Mouse (Mus musculus) forebrain, postnatal 0 days (tissue): Measurements from ENCODE around the gene Acyp2. TPM values are rescaled to one million over a fixed set of nuclear protein-coding genes. Genes with fewer than 3 reads are reported as not detected.

ENCODE experiments used
- ATAC-seq: fragments of 200-750 bp; cut with Nextera tagmentation; 2 replicates; pipeline ENCODE4 v1.8.0; 2017; ENCODE audit warnings: mild to moderate bottlenecking, moderate library complexity
- DNase-seq: peaks from one replicate; pipeline ENCODE4 v3.0.0-alpha.2; 2015
- H3K27ac ChIP-seq: fragments of 300-500 bp; sonication (generic); 2 replicates; pipeline ENCODE4 v1.5.1; 2014; ENCODE audit warnings: low read depth, mild to moderate bottlenecking, antibody characterized with exemption, low read length, moderate library complexity, mixed read lengths
- H3K27me3 ChIP-seq: fragments of 300-500 bp; sonication (generic); 2 replicates; pipeline ENCODE4 v1.6.1; 2014; ENCODE audit warnings: mild to moderate bottlenecking, low read length, mixed read lengths; ENCODE audit not compliant: insufficient read depth
- H3K36me3 ChIP-seq: fragments of 300-500 bp; sonication (generic); 2 replicates; pipeline ENCODE4 v1.6.1; 2014; ENCODE audit warnings: mild to moderate bottlenecking, moderate library complexity; ENCODE audit not compliant: insufficient read depth
- H3K4me1 ChIP-seq: fragments of 300-500 bp; sonication (generic); 2 replicates; pipeline ENCODE4 v1.6.1; 2014; ENCODE audit warnings: antibody characterized with exemption; ENCODE audit not compliant: insufficient read depth
- H3K4me2 ChIP-seq: fragments of 300-500 bp; sonication (generic); 2 replicates; pipeline ENCODE4 v1.6.1; 2014; ENCODE audit warnings: low read depth, mild to moderate bottlenecking, moderate library complexity
- H3K4me3 ChIP-seq: fragments of 300-500 bp; sonication (generic); 2 replicates; pipeline ENCODE4 v1.5.1; 2014; ENCODE audit warnings: low read depth, low read length, mixed read lengths
- H3K9ac ChIP-seq: fragments of 300-500 bp; sonication (generic); 2 replicates; pipeline ENCODE4 v1.6.1; 2014; ENCODE audit warnings: mild to moderate bottlenecking
- H3K9me3 ChIP-seq: fragments of 300-500 bp; sonication (generic); 2 replicates; pipeline ENCODE4 v1.6.1; 2016; ENCODE audit warnings: low read length
- CTCF ChIP-seq: sonication (generic); IDR thresholded peaks from 2 replicates; pipeline ENCODE4 v1.5.1; 2016; ENCODE audit warnings: antibody characterized with exemption, control low read depth, low read depth
- whole genome bisulfite sequencing: fragments of 180-500 bp; shearing (Covaris S2); extraction: QIAGEN DNeasy Blood & Tissue Kit; methylation state at CpG from one replicate; pipeline ENCODE4 v1.1.7; 2014; 5-methylcytosine and 5-hydroxymethylcytosine counted together
- polyA plus RNA-seq: library from polyadenylated mRNA; unstranded; fragments of >200 nt; fragmentation: Nextera tagmentation; extraction: Ambion mirVana; gene quantifications from 2 replicates; pipeline ENCODE4 v1.2.1, GENCODE M21; 2015
- total RNA-seq: library from RNA; depleted of rRNA; stranded (reverse); fragments of >200 nt; gene quantifications from 2 replicates; pipeline ENCODE4 v1.2.3, GENCODE M21; 2014

Acyp2 gene
- total and polyA plus RNA-seq, 2 experiments from 2014 or later: 14.0 to 28.4 TPM

GRCm38 (mm10) chr11:30617571-30618097 is 31.8 kb downstream of the Acyp2 start:
- no peak for ATAC-seq
- Histone ChIP-seq H3K27me3 (no peaks in the 10 kb centered on the region), H3K27ac (no peak overlapping the region), H3K36me3 (no peaks in the 10 kb centered on the region), H3K4me3 (no peak overlapping the region), H3K9me3 (no peaks in the 10 kb centered on the region), H3K4me2 (no peak overlapping the region), H3K9ac (no peak overlapping the region), H3K4me1 (no peaks in the 10 kb centered on the region)
- no peak for DNase-seq
- WGBS: 41% methylated on average over 2 of the region's 2 CpGs
- no peak for TF ChIP-seq CTCF

GRCm38 (mm10) chr11:30615977-30616376 is 33.4 kb downstream of the Acyp2 start:
- no peak for TF ChIP-seq CTCF
- WGBS: 88% methylated on average over 1 of the region's 1 CpGs
- Histone ChIP-seq H3K4me3 (no peak overlapping the region), H3K4me2 (no peak overlapping the region), H3K36me3 (no peaks in the 10 kb centered on the region), H3K9ac (no peak overlapping the region), H3K9me3 (no peaks in the 10 kb centered on the region), H3K27ac (no peak overlapping the region), H3K4me1 (no peaks in the 10 kb centered on the region), H3K27me3 (no peaks in the 10 kb centered on the region)
- no peak for ATAC-seq
- DNase-seq: no peak

GRCm38 (mm10) chr11:30613916-30614546 is 35.4 kb downstream of the Acyp2 start:
- DNase-seq (no peak), ATAC-seq (no peak)
- 74% methylated on average over 1 of the region's 1 CpGs for WGBS
- Histone ChIP-seq H3K9me3 (no peaks in the 10 kb centered on the region), H3K27ac (no peak overlapping the region), H3K9ac (no peak overlapping the region), H3K27me3 (no peaks in the 10 kb centered on the region), H3K4me3 (no peak overlapping the region), H3K4me1 (no peaks in the 10 kb centered on the region), H3K36me3 (no peaks in the 10 kb centered on the region), H3K4me2 (no peak overlapping the region)
- TF ChIP-seq CTCF: no peak

GRCm38 (mm10) chr11:30612699-30613098 is 36.7 kb downstream of the Acyp2 start:
- Histone ChIP-seq H3K9ac (no peak overlapping the region), H3K36me3 (no peaks in the 10 kb centered on the region), H3K4me3 (no peak overlapping the region), H3K27ac (no peak overlapping the region), H3K27me3 (no peaks in the 10 kb centered on the region), H3K4me2 (no peak overlapping the region), H3K9me3 (no peaks in the 10 kb centered on the region), H3K4me1 (no peaks in the 10 kb centered on the region)
- no peak for DNase-seq
- TF ChIP-seq CTCF: no peak
- no peak for ATAC-seq

- Histone ChIP-seq H3K27me3 (no peaks in the 10 kb centered on the region), H3K36me3 (no peaks in the 10 kb centered on the region), H3K27ac (no peak overlapping the region), H3K9ac (no peak overlapping the region), H3K9me3 (no peaks in the 10 kb centered on the region), H3K4me1 (no peaks in the 10 kb centered on the region), H3K4me2 (no peak overlapping the region), H3K4me3 (no peak overlapping the region)
- WGBS: 87% methylated on average over 1 of the region's 1 CpGs
- DNase-seq (no peak), ATAC-seq (no peak)
- TF ChIP-seq CTCF: no peak
Observed at GRCm38 (mm10) chr11:30609247-30609646, 40.1 kb downstream of the Acyp2 start.

- Histone ChIP-seq H3K27ac (no peak overlapping the region), H3K36me3 (no peaks in the 10 kb centered on the region), H3K9me3 (no peaks in the 10 kb centered on the region), H3K9ac (no peak overlapping the region), H3K4me1 (no peaks in the 10 kb centered on the region), H3K4me2 (no peak overlapping the region), H3K27me3 (no peaks in the 10 kb centered on the region), H3K4me3 (no peak overlapping the region)
- ATAC-seq (no peak), DNase-seq (no peak)
- WGBS: 79% methylated on average over 3 of the region's 3 CpGs
- TF ChIP-seq CTCF: no peak
Observed at GRCm38 (mm10) chr11:30607587-30608518, 41.5 kb downstream of the Acyp2 start.

- Histone ChIP-seq H3K9ac (no peak overlapping the region), H3K27me3 (no peaks in the 10 kb centered on the region), H3K4me3 (no peak overlapping the region), H3K27ac (no peak overlapping the region), H3K4me2 (no peak overlapping the region), H3K36me3 (no peaks in the 10 kb centered on the region), H3K9me3 (no peaks in the 10 kb centered on the region), H3K4me1 (no peaks in the 10 kb centered on the region)
- no peak for DNase-seq
- ATAC-seq: no peak
- WGBS: 76% methylated on average over 3 of the region's 3 CpGs
- TF ChIP-seq CTCF: no peak
Observed at GRCm38 (mm10) chr11:30597259-30597658, 52.1 kb downstream of the Acyp2 start.
